Mouse (Mus musculus): ENCODE results near the gene Scpep1.

Gene Scpep1

GRCm38 (mm10) chr11:88973776-88974701, 18.8 kb upstream of the Scpep1 start:
- DNase-seq (ENCODE audit: extremely low spot score, low read depth, low spot score) = peak; percentile 68

- DNase-seq (ENCODE audit: extremely low spot score, low read depth, low spot score) = no peak
These were observed 15.0 kb upstream of the Scpep1 start, which contains the start of gene Coil for GRCm38 (mm10) chr11:88970202-88970732. Coil (plus strand) TSS chr11:88970252.

- DNase-seq (ENCODE audit: extremely low spot score, low read depth, low spot score) = no peak
These were observed 11.7 kb upstream of the Scpep1 start, which contains the start of gene Elobl for GRCm38 (mm10) chr11:88966881-88967361. Elobl (minus strand) TSS chr11:88966931.

GRCm38 (mm10) chr11:88958851-88959250, 3.6 kb upstream of the Scpep1 start:
- DNase-seq (ENCODE audit: extremely low spot score, low read depth, low spot score) = no peak

- DNase-seq (ENCODE audit: extremely low spot score, low read depth, low spot score) = peak; percentile 35
These were observed 462 bp downstream of the Scpep1 start for GRCm38 (mm10) chr11:88954803-88955202.

GRCm38 (mm10) chr11:88953582-88953981, 1.7 kb downstream of the Scpep1 start:
- no peak for DNase-seq (ENCODE audit: extremely low spot score, low read depth, low spot score)

GRCm38 (mm10) chr11:88952117-88952516, 3.1 kb downstream of the Scpep1 start:
- DNase-seq (ENCODE audit: extremely low spot score, low read depth, low spot score) = no peak

- DNase-seq (ENCODE audit: extremely low spot score, low read depth, low spot score) = no peak
These were observed 3.7 kb downstream of the Scpep1 start for GRCm38 (mm10) chr11:88951576-88951975.

- DNase-seq (ENCODE audit: extremely low spot score, low read depth, low spot score) = no peak
These were observed 4.5 kb downstream of the Scpep1 start for GRCm38 (mm10) chr11:88950640-88951250.

GRCm38 (mm10) chr11:88949802-88950639, 5.2 kb downstream of the Scpep1 start:
- DNase-seq (ENCODE audit: extremely low spot score, low read depth, low spot score) = no peak

GRCm38 (mm10) chr11:88948896-88949295, 6.4 kb downstream of the Scpep1 start:
- DNase-seq (ENCODE audit: extremely low spot score, low read depth, low spot score) = no peak

GRCm38 (mm10) chr11:88945971-88946585, 9.2 kb downstream of the Scpep1 start:
- no peak for DNase-seq (ENCODE audit: extremely low spot score, low read depth, low spot score)

- DNase-seq (ENCODE audit: extremely low spot score, low read depth, low spot score) = no peak
These were observed 13.8 kb downstream of the Scpep1 start for GRCm38 (mm10) chr11:88941489-88941888.

- no peak for DNase-seq (ENCODE audit: extremely low spot score, low read depth, low spot score)
These were observed 15.6 kb downstream of the Scpep1 start for GRCm38 (mm10) chr11:88939634-88940033.

GRCm38 (mm10) chr11:88938770-88939169, 16.5 kb downstream of the Scpep1 start:
- no peak for DNase-seq (ENCODE audit: extremely low spot score, low read depth, low spot score)

GRCm38 (mm10) chr11:88937886-88938285, 17.4 kb downstream of the Scpep1 start:
- DNase-seq (ENCODE audit: extremely low spot score, low read depth, low spot score) = no peak

- DNase-seq (ENCODE audit: extremely low spot score, low read depth, low spot score) = no peak
These were observed 20.9 kb downstream of the Scpep1 start for GRCm38 (mm10) chr11:88934089-88935000.

- DNase-seq (ENCODE audit: extremely low spot score, low read depth, low spot score) = no peak
These were observed 22.2 kb downstream of the Scpep1 start for GRCm38 (mm10) chr11:88933030-88933429.
